Mouse (Mus musculus): ENCODE results near the gene Nav2.

DNA sequence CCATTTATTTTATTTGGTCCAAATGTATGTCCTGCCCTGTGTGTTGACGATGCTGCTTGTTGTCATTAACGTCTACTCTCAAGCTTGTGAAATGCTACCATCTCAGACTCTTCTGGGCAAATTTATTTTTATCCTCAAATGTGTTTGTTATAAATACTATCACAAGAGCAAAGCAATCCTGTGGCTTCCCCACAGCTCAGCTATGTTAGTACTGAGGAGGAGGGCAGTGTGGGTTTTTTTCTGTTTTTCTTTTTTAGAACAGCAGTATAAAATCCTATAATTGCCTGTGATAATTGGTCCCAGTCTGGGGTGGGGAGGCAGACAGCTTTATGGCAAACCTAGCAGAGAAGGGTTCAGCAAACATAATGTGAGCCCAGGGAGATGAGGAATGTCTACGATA is 465.1 kb downstream of the Nav2 start:
- no peak for TF ChIP-seq MYOD1 (IDR thresholded peaks at IDR 0.05; ENCODE audit: control insufficient read depth in 1 of 3, insufficient read length in 2 of 3, low read depth in 2 of 3)
- TF ChIP-seq MAX (IDR thresholded peaks at IDR 0.05; ENCODE audit: low read depth) = no peak
- TF ChIP-seq POLR2A (IDR thresholded peaks at IDR 0.05; ENCODE audit: insufficient read length, low read depth) = no peak
- TF ChIP-seq USF1 (IDR thresholded peaks at IDR 0.05; ENCODE audit: low read depth) = no peak
- TF ChIP-seq POLR2AphosphoS2 (IDR thresholded peaks at IDR 0.05; ENCODE audit: insufficient read length, low read depth) = no peak
- no peak for TF ChIP-seq CEBPB (IDR thresholded peaks at IDR 0.05; ENCODE audit: insufficient read depth, poor library complexity, severe bottlenecking)
- TF ChIP-seq TCF12 (IDR thresholded peaks at IDR 0.05; ENCODE audit: insufficient read depth, poor library complexity, severe bottlenecking) = no peak
- TF ChIP-seq SRF (IDR thresholded peaks at IDR 0.05; ENCODE audit: control insufficient read depth, insufficient read length, low read depth) = no peak
- no peak for TF ChIP-seq E2F4 (IDR thresholded peaks at IDR 0.05; ENCODE audit: insufficient read depth)
- no peak for TF ChIP-seq MYOG (IDR thresholded peaks at IDR 0.05; ENCODE audit: control insufficient read depth in 1 of 3, insufficient read depth in 1 of 3, insufficient read length in 2 of 3, low read depth in 2 of 3)
- no peak for TF ChIP-seq TCF3 (IDR thresholded peaks at IDR 0.05; ENCODE audit: insufficient read length, low read depth)
- TF ChIP-seq REST (IDR thresholded peaks at IDR 0.05; ENCODE audit: insufficient read depth, insufficient read length) = no peak
